Mouse (Mus musculus) CD8-positive naive resting alpha-beta T cell, adult 57 days (primary cell): ENCODE data around the gene Fam120a. TPM values are rescaled to one million over a fixed set of nuclear protein-coding genes. Genes with fewer than 3 reads are reported as not detected.

Experiments
- total RNA-seq: library from RNA; stranded (reverse); gene quantifications from one replicate; pipeline ENCODE4 v1.2.4, GENCODE M21; 2023

The Fam120a gene
- 105 TPM for total RNA-seq

DNA sequence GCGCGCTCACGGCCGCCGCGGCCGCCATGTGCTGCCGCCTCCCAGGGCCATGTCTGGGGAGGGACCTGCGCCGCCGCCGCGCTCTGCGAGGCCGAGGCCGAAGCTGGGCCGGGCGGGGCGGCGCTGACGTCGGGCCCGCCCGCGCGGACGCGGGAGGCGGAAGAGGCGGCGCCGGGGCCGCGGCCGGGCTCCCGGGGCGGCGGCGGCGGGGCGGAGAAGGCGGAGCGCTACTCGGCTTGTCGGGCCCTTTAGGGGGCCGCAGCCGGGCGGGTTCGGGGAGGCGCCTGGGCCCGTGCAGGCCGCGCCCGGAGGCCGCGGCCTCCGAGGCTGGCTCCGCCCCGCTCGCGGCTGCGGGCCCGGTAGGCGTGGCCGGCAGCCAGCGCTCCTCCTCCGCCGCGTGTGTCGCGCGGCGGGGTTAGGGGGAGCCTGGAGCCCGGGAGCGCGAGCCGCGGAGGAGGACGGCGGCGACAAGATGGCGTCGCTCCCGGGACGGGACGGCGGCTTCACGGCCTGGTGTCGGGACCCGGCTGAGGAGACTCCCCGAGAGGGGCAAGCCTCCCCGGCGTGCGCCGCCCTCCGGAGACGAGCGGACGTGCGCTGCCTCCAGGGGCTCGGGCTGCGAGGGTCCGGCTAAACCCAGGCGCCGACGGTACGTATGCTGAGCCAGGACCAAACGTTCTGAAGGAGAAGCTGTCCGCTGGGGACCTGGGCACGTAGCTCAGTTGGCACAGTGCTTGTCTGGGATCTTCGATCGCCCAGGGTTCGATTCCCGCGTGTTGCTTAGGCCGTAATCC, at the start of gene Fam120a:
Gene Fam120a, minus strand, starts transcription at position 62 of the 794 bp plus-strand sequence.

DNA sequence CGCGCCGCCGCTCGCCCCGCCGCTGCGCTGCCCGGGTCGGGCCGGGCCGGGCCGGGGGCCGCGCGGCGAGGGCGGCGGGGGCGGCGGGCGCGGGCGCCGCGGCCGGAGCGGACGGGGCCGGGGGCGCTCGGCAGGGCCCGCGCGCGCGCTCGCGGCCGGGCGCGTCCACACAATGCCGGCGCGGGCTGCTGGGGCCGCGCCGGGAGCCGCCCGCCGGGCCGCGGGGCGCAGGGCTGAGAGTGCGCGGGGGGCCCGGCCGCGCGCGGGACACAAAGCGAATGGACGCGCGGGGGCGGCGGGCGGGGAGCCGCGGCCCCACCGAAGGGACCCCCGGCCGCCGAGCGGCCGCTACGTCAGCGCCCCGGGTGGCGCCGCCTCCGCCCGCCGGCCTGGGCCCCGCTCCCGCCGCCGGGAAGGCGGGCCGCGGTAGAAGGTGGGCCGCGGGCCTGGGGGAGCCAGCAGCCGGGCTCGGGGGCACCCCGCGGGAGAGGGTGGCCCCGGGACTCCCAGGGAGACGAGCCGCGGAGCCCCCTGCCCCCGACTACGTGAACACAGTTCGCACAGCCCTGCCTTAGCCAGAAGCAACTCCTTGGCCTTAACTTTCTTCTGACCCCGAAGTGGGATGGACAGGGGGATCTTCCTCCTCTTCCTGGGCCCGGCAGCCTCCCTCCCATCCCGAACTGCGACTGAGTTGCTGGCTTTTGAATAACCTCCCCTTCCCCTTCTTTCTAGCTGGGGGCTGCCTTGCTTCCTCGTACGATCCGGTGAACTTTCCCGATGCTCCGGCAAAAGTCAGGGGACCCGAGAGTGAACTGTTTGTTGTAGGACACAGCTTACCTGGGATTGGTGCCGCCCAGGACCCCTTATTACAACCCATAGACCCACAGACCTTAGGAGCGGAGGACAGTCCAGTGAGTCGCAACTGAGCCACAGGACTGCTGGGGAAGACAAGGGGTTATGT, 96.8 kb downstream of the Fam120a start, which contains the start of gene Phf2:
Gene Phf2, minus strand, starts transcription at position 349 of the 961 bp plus-strand sequence.

Other genes starting within 250 kb of the Fam120a start
- gene Phf2, start 96.9 kb downstream of the Fam120a start, total RNA-seq, result 59.1 TPM
- not detected for gene Wnk2, start 180.0 kb upstream of the Fam120a start, total RNA-seq
- 29.2 TPM for gene Ninj1, start 219.5 kb upstream of the Fam120a start, total RNA-seq
- 35.2 TPM for gene Card19, start 248.0 kb upstream of the Fam120a start, total RNA-seq